Mouse (Mus musculus) erythroid progenitor cell, adult 5-6 weeks (primary cell): Measurements from ENCODE around the gene Dnajb6. TPM values are rescaled to one million over a fixed set of nuclear protein-coding genes. Genes with fewer than 3 reads are reported as not detected.
"Not testable (repeated sequence)": the region's sequence is repeated elsewhere in the genome, so short reads cannot be mapped to it uniquely, and the experiment has no call there.

Experiments
- ATAC-seq: replicated peaks from 2 replicates; pipeline ENCODE4 v1.8.0; 2016; ENCODE audit warnings: moderate number of reproducible peaks, mild to moderate bottlenecking, moderate TSS enrichment, inconsistent platforms; ENCODE audit not compliant: poor library complexity, low FRiP score, severe bottlenecking
- total RNA-seq, 2 experiments: library from RNA; stranded (forward) in 1 of 2; stranded (reverse) in 1 of 2; fragments of 150-400 nt in 1 of 2; fragments of 186-747, 209-891 nt in 1 of 2; gene quantifications; 2 replicates each; pipeline versions ENCODE4 v1.2.3 to v1.2.4; 2015 to 2017; ENCODE audit warnings: low replicate concordance in 2 of 2

Dnajb6 gene
- total RNA-seq (2015; ENCODE audit: low replicate concordance): 107 and 154 TPM in 2 replicates
- total RNA-seq (2017; ENCODE audit: low replicate concordance): 111 and 121 TPM in 2 replicates

GRCm38 (mm10) chr5:29735557-29736061 is at the start of gene Dnajb6, which contains the start of gene Gm5129:
Gene Dnajb6 (plus strand): TSS chr5:29735688.
Gene Gm5129 (minus strand): TSS chr5:29735936.
- peak; percentile 97 for ATAC-seq

DNA sequence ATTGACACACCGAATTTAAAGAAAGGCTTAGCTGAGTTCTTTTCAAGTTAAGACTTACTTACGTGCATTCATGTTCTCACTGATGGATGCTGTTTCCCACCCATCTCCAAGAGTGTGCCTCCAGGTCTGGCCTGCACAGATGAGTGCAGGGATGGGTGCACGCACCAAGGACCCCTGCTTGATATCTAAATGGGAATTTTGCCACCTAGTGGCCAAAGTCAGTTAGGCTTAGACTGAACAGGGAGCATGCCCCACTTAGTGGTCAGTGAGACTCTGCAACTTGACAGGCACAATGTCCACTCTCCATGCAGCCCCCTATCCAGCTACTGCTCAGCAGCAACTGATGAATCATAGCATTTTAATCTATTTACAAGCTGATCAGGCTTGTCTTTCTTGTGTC is 47.8 kb upstream of the Dnajb6 start:
- ATAC-seq: no peak

DNA sequence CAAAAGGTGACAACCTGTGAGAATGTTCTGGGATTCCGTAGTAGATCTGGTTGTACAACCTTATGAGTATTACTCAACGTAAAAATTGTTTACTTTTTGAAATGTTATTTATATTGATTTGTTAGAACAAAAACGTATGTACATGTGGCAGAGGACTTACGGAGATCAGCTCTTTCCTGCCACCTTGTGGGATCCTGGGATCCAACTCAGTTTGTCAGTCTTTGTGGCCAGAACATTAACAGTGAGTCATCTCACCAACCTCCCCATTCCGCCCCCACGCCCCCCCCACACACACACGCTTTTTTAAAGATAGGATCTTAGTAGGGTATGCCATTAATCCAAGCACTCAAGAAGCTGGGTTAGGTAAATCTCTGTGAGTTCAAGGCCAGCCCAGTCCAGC is 47.1 kb upstream of the Dnajb6 start:
- ATAC-seq: no peak

DNA sequence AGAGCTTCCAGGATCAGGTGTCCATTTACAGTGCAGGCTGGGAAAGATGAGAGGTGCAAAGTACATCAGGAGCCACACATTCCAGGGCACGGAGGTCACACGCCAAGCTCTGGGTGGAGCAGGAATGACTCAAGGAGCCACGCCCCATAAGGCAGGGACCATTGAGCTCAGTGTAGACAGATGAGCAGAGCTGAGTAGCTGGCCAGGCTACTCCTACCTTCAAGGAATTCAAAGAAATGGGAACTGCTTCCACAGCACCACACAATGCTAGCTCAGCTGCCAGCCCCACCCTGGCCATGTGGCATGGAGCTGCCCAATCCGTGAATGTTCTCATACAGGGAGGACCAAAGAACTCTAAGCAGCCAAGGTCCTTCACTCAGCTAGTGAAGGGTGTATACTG is 37.0 kb upstream of the Dnajb6 start:
- ATAC-seq: no peak

DNA sequence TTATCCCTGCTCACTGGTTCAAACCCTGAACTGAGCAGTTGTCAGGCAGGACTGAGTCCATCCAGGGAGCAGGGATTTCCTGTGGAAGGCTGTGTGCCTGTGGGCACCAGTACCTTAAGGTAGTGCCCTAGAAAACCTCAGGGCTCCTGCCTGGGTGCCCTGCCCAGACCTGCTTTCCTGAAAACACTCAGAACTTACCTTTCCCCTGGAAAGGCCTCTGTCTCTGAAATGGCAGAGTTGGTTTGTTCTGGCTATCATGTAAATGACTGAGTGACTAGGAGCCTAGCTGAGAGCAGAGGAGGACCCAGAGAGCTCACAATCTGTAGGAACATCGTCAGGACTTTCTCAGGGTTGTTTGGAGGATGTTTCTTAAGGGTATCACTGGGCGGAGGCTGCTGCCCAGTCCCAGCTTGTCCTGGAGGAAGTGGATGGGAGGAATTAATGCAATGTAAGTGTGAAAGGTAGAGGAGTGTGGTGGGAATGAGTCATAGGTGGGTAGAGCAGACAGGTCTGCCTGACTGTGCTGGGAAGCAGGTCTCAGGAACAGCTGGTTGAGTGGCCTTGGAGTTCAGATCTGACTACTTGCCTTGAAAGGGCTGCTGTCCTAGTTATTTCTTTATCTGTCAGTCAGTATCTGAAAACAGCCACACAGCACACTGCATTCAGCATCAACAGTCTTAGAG is 35.8 kb upstream of the Dnajb6 start:
- ATAC-seq: no peak

DNA sequence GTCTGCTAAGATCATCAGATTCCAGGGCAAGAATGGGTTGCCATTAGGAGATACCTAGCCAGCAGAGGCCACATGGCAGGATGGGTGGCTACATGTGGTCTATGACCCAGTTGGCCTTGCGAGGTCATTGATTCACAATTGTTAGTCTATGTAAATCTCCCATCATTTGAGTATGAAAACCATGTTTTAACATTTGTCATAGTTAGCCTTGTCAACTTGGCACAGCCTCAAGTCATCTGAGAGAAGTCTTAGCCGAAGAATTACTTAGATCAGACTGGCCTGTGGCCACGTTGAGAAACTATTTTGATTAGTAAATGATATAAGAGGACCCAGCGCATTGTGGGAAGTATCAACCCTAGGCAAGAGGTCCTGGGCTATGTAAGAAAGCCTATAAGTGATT is 28.2 kb upstream of the Dnajb6 start:
- ATAC-seq: no peak

DNA sequence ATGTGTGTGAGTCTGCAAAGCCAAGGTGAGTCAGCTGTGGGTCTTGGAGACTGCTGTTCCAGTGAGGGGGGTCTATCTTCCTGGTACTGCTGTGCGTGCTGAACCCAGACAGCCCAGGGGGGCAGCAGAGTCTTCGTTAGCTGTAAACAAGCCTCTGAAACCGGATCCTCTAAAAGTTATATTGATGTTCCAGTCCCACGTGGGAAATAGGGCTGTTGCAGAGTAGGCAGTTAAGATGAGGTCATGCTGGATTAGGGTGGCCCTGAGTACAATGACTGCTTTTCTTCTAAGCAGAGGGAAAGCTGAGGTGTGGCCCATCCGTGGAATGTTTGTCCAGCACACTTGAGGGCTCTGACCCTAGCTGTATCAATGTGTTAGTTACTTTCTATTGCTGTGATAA is 27.2 kb upstream of the Dnajb6 start:
- ATAC-seq: no peak

- no peak for ATAC-seq
These were observed 23.9 kb upstream of the Dnajb6 start for GRCm38 (mm10) chr5:29711631-29712030.

DNA sequence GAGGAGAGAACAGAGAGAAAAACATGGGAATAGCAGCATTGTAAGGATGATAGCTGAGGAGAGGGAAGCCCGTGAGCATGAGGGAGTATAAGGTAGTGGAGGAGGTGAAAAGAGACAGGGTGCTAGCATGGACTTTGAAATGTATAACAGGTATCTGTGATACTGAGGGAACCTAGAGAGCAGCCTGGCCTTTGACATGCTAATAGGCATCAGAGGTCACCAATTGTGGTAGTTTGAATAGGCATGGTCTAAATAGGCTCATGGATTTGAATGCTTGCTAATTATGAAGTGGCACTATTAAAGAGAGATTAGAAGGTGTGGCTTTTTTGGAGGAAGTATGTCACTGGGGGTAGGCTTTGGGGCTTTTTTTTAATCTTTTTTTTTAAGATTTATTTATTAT is 22.6 kb upstream of the Dnajb6 start:
- ATAC-seq: no peak

GRCm38 (mm10) chr5:29721159-29721558 is 14.3 kb upstream of the Dnajb6 start:
- ATAC-seq: no peak

- no peak for ATAC-seq
These were observed 10.1 kb upstream of the Dnajb6 start for GRCm38 (mm10) chr5:29725369-29725768.

DNA sequence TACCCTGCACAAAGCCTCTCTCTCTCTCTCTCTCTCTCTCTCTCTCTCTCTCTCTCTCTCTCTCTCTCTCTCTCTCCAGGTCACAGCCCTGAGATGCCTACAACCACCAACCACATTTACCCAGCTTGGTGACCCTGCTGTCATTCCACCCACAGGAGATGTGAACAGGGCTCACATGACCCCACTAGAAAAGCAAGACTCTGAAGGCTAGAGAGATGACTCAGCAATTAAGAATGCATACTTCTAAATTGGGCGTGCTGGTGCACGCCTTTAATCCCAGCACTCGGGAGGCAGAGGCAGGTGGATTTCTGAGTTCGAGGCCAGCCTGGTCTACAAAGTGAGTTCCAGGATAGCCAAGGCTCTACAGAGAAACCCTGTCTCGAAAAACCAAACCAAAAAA is 9.4 kb upstream of the Dnajb6 start:
- not testable (repeated sequence) for ATAC-seq

GRCm38 (mm10) chr5:29734831-29735510 is 517 bp upstream of the Dnajb6 start:
- no peak for ATAC-seq

GRCm38 (mm10) chr5:29736073-29736900 is 799 bp downstream of the Dnajb6 start:
- peak; percentile 59 for ATAC-seq

GRCm38 (mm10) chr5:29736942-29737341 is 1.5 kb downstream of the Dnajb6 start:
- ATAC-seq: no peak

GRCm38 (mm10) chr5:29737471-29737870 is 2.0 kb downstream of the Dnajb6 start:
- ATAC-seq: no peak

- no peak for ATAC-seq
These were observed 2.6 kb downstream of the Dnajb6 start for GRCm38 (mm10) chr5:29738076-29738475.

DNA sequence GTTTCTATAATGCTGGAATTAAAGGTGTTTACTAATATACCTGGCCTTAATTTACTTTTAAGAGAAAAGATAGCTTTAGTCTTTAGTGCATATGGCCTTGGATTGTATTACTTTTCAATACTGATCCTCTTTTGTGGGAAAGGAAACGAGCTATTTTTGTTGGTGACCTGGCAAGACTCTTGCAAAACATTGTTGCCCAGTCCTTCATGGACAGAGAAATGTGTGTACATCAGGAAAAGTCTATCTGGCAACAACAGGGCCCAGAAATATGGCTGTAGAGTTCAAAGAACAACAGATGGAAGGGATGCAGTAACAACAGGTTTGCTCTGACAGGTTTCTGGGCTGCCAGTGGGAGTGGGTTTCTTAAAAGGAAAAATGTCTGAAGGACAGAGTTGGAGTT is 5.2 kb downstream of the Dnajb6 start:
- no peak for ATAC-seq

DNA sequence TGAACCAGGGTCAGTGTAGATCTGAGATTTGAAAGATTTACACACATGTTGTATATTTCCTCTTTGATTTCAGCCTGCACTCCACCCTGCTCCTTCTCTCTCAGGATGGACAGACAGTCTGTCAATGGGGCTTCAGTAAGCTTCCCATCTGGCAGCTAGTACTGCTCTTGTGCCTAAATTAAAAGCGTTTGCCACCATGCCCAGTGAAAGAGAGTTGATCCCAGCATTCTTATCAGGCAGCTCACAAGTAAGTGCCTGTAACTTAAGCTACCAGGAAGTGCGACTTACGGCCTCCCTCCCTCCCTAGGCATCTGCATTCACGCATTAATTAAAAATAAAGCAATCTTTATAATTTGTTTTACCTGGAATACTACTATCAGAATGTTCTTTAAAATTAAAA is 5.6 kb downstream of the Dnajb6 start:
- ATAC-seq: no peak

- ATAC-seq: no peak
These were observed 12.2 kb downstream of the Dnajb6 start for GRCm38 (mm10) chr5:29747661-29748060.
